Mouse (Mus musculus): ENCODE measurements around the gene Swt1. TPM values are rescaled to one million over a fixed set of nuclear protein-coding genes. Genes with fewer than 3 reads are reported as not detected.
"Not testable (repeated sequence)": the region's sequence is repeated elsewhere in the genome, so short reads cannot be mapped to it uniquely, and the experiment has no call there.

Gene Swt1
- polyA plus RNA-seq (2016; fragmentation: Nextera tagmentation; extraction: Ambion mirVana), result 17.7 and 22.1 TPM in 2 replicates

DNA sequence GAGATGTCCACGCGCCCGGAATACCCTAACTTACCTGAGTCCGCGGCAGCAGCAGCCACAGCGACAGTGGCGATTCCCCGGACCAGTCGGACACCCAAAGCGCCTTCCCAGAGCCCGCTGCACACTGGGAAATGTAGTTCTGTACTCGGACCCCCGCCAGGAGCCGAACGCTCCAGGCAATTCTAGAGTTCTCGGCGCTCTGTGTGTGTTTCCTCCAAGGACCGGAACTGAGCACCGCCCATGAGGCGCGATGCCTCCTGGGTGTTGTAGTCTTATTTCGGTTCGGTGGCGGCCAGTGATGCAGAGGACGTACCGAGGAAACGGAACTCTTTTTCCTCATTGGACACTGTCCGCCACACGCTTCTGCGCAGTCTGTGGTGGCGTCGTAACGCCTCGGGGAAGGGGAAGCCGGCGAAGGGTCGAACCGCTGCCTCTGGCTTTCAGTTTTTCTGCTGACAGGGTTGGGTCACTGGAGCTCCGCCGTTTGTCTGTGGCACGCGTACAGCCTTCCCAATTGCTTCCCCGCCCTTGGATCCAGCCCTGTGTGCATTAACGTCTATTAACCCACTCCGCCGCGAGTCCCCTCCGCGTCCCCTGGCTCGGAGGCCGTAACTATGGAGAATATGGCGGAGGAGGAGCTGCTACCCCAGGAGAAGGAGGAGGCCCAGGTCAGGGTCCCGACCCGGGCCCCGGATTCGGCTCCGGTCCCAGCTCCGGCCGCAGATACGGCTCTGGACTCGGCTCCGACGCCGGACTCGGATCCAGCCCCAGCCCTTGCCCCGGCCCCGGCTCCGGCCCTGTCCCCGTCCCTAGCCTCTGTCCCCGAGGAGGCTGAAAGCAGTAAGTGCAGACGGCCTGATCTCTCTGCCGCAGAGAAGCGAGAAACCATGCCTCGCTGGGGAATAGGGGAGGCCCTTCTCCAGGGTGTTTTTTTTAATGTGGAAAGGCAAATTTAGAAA, at the start of gene Swt1, which contains the start of gene Trmt1l:
TSS of gene Swt1 (minus strand) at position 193 of the 959 bp plus-strand sequence.
TSS of gene Trmt1l (plus strand) at position 280 of the 959 bp plus-strand sequence.
- Histone ChIP-seq H3K4me3 (peak within 1 kb of the TSS; percentile 93), H3K4me1 (replicated peaks) (peaks cover 19% of the 10 kb centered on the region), H3K27me3 (ENCODE audit: insufficient read depth, poor library complexity, severe bottlenecking) (no peaks in the 10 kb centered on the region), H3K27ac (peak within 1 kb of the TSS; percentile 97), H3K36me3 (peaks cover 4% of the 10 kb centered on the region), H3K9me3 (no peaks in the 10 kb centered on the region)
- under 1% methylated on average over 74 of the region's 74 CpGs for WGBS
- peak; percentile 97 for DNase-seq (ENCODE audit: low spot score)

DNA sequence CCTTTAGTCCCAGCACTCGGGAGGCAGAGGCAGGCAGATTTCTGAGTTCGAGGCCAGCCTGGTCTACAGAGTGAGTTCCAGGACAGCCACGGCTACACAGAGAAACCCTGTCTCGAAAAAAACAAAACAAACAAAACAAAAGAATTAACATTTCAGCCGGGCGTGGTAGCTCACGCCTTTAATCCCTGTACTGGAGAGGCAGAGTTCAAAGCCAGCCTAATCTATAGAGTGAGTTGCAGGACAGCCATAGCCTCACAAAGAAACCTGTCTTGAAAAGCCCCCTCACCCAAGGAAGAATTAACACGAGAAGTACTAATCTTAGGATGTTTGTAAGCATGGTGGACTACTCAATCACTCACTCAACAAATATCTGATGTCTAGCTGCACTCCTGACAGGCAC, 44.1 kb upstream of the Swt1 start:
- H3K36me3 ChIP-seq, result peaks cover 94% of the 10 kb centered on the region
- WGBS, result 96% methylated on average over 8 of the region's 8 CpGs
- not testable (repeated sequence) for H3K9me3 ChIP-seq; H3K27me3 ChIP-seq (ENCODE audit: insufficient read depth, poor library complexity, severe bottlenecking); DNase-seq (ENCODE audit: low spot score); H3K4me1 ChIP-seq (replicated peaks); H3K4me3 ChIP-seq; H3K27ac ChIP-seq

DNA sequence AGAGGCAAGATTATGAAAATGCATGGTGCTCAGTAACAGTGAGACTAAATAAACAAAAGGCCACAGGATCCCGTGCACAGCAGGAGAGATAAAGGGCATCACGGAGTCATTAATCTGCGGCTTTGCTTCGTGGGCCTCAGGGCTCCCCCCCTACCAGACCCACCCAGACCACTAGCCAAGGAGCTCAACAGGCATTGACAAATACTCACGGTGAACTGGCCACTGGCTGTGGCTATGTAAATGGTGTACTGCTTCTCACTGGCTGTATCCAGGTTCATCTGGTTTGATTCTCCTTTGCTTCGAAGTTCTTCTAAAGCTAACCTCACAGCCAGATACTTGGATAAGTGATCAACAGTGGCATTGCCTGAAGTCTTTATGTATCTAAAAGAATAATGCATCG, 43.2 kb upstream of the Swt1 start:
- peaks cover 94% of the 10 kb centered on the region for H3K36me3 ChIP-seq
- DNase-seq (ENCODE audit: low spot score), result no peak
- WGBS, result 66% methylated on average over 7 of the region's 7 CpGs

DNA sequence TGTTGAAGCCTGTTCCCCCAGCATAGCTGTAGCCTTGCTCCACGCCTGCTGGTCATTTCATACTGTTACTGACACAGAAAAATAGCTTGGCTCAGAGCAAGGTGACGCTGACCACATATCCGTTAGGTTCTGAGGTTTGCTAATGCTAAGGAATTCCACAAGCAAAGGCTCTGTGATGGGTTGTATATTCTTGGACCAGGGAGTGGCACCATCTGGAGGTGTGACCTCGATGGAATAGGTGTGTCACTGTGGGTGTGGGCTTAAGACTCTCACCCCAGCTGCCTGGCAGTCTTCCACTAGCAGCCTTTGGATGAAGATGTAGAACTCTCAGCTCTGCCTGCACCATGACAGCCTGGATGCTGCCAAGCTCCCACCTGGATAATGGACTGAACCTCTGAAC, 38.3 kb upstream of the Swt1 start:
- peaks cover 59% of the 10 kb centered on the region for H3K36me3 ChIP-seq
- DNase-seq (ENCODE audit: low spot score), result no peak
- H3K27ac ChIP-seq, result no peak overlapping the region
- no peaks in the 10 kb centered on the region for H3K9me3 ChIP-seq
- H3K4me3 ChIP-seq, result no peak overlapping the region
- WGBS, result 91% methylated on average over 4 of the region's 4 CpGs
- no peaks in the 10 kb centered on the region for H3K4me1 ChIP-seq (replicated peaks)
- no peaks in the 10 kb centered on the region for H3K27me3 ChIP-seq (ENCODE audit: insufficient read depth, poor library complexity, severe bottlenecking)

More for the DNA sequence above, 43.2 kb upstream of the Swt1 start:
- no peak overlapping the region for H3K4me3 ChIP-seq
- H3K4me1 ChIP-seq (replicated peaks), result no peaks in the 10 kb centered on the region
- H3K9me3 ChIP-seq, result no peaks in the 10 kb centered on the region
- H3K27ac ChIP-seq, result no peak overlapping the region
- H3K27me3 ChIP-seq (ENCODE audit: insufficient read depth, poor library complexity, severe bottlenecking), result no peaks in the 10 kb centered on the region

DNA sequence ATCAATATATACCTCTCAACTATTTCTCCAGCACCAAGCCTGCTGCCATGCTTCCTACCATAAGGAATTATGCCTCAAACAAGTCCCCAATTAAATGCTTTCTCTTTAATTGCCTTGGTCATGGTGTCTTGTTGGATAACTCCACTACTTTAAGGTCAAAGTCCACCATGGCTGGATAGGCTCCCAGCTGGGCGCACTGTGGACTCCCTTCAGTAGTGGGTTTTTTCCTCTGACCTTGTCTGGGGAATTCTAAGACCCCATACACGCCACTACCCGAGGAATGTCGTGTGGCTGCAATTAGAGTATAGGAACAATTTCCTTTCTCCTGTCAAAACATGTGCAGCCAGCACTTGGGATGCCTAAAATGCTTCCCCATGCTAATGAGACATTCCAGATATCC, 36.7 kb upstream of the Swt1 start:
- 55% methylated on average over 4 of the region's 4 CpGs for WGBS
- DNase-seq (ENCODE audit: low spot score), result no peak

DNA sequence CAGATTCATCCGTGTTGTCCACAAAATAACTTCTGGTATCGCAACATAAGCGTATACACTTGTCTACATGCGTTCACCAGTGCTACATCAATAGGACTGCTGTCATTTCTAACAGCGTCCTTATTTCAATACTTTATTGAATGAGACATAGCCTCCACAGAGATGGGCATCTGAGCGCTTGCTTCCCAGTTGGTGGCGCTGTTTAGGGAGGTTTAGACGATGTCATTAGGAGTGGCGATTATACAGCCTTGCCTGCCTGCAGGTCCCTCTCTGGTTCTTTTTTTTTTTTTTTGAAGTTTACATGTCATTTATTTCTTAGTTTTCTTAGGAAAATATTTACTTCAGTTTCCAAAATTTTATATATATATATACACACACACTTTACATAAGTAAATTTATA, 33.0 kb upstream of the Swt1 start:
- 81% methylated on average over 9 of the region's 9 CpGs for WGBS
- H3K27ac ChIP-seq, result no peak overlapping the region
- no peak overlapping the region for H3K4me3 ChIP-seq
- no peaks in the 10 kb centered on the region for H3K9me3 ChIP-seq
- no peaks in the 10 kb centered on the region for H3K27me3 ChIP-seq (ENCODE audit: insufficient read depth, poor library complexity, severe bottlenecking)
- H3K4me1 ChIP-seq (replicated peaks), result no peaks in the 10 kb centered on the region
- no peak for DNase-seq (ENCODE audit: low spot score)
- H3K36me3 ChIP-seq, result peaks cover 60% of the 10 kb centered on the region

More for the DNA sequence above, 36.7 kb upstream of the Swt1 start:
- Histone ChIP-seq H3K36me3 (peaks cover 56% of the 10 kb centered on the region), H3K4me1 (replicated peaks) (no peaks in the 10 kb centered on the region), H3K27me3 (ENCODE audit: insufficient read depth, poor library complexity, severe bottlenecking) (no peaks in the 10 kb centered on the region), H3K27ac (no peak overlapping the region), H3K9me3 (no peaks in the 10 kb centered on the region), H3K4me3 (no peak overlapping the region)

DNA sequence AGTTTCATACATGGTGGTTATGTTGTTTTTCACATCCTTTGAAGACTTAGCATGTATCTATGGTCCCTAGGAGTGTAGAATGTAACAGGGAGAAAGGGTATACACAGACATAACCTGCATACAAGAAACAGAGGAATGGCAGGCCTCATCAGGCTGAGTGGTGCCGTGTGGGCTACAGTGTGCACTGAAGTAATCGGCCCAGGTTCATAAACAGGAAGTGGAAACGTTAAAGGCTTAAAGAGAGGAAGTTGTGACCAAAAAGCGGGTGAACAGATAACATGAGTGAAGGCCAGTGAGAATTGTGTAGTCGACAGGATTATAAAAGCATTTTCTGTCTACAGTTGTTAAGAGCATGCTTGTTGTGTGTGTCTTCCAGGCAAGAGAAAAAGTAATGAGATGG, 28.8 kb upstream of the Swt1 start:
- H3K4me3 ChIP-seq, result no peak overlapping the region
- H3K27ac ChIP-seq, result no peak overlapping the region
- no peak for DNase-seq (ENCODE audit: low spot score)
- no peaks in the 10 kb centered on the region for H3K4me1 ChIP-seq (replicated peaks)
- no peaks in the 10 kb centered on the region for H3K27me3 ChIP-seq (ENCODE audit: insufficient read depth, poor library complexity, severe bottlenecking)
- WGBS, result 91% methylated on average over 5 of the region's 5 CpGs
- no peaks in the 10 kb centered on the region for H3K9me3 ChIP-seq
- peaks cover 90% of the 10 kb centered on the region for H3K36me3 ChIP-seq

DNA sequence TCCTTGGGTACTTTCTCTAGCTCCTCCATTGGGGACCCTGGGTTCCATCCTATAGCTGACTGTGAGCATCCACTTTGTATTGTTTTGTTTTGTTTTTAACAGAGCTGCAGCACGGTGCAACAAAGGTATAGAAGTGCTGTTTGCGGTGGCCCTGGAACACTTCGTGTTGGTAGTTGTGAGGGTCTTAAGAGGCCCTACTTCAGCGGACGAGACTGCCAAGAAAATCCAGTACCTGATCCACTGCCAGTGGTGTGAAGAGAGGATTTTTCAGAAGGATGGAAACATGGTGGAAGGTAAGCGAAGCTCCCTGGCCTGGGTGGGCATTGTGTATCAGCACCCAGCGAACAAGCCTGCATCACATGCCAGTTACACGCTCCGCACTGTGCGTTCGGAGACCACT, 23.7 kb upstream of the Swt1 start:
- Histone ChIP-seq H3K9me3 (no peaks in the 10 kb centered on the region), H3K27me3 (ENCODE audit: insufficient read depth, poor library complexity, severe bottlenecking) (no peaks in the 10 kb centered on the region), H3K4me1 (replicated peaks) (no peaks in the 10 kb centered on the region), H3K27ac (no peak overlapping the region), H3K36me3 (peaks cover 98% of the 10 kb centered on the region), H3K4me3 (no peak overlapping the region)
- no peak for DNase-seq (ENCODE audit: low spot score)
- WGBS, result 95% methylated on average over 11 of the region's 11 CpGs

DNA sequence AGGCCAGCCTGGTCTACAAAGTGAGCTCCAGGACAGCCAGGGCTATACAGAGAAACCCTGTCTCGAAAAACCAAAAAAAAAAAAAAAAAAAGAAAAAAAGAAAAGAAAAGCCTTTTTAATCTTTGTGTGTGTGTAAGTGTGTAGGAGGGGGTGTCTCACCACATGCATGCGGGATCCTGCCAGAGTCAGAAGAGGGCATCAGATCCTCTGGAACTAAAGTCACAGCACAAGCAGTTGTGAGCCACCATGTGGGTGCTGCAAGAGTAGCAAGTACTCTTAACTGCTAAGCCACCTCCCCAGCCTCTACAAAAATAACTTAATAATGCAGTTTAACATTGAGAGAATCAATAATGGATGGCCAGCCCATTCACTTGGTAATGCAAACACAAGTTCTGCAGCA, 22.6 kb upstream of the Swt1 start:
- no peak for DNase-seq (ENCODE audit: low spot score)
- no peaks in the 10 kb centered on the region for H3K4me1 ChIP-seq (replicated peaks)
- H3K27me3 ChIP-seq (ENCODE audit: insufficient read depth, poor library complexity, severe bottlenecking), result no peaks in the 10 kb centered on the region
- H3K27ac ChIP-seq, result no peak overlapping the region
- no peaks in the 10 kb centered on the region for H3K9me3 ChIP-seq
- WGBS, result 92% methylated on average over 2 of the region's 2 CpGs
- no peak overlapping the region for H3K4me3 ChIP-seq
- H3K36me3 ChIP-seq, result peaks cover 98% of the 10 kb centered on the region

DNA sequence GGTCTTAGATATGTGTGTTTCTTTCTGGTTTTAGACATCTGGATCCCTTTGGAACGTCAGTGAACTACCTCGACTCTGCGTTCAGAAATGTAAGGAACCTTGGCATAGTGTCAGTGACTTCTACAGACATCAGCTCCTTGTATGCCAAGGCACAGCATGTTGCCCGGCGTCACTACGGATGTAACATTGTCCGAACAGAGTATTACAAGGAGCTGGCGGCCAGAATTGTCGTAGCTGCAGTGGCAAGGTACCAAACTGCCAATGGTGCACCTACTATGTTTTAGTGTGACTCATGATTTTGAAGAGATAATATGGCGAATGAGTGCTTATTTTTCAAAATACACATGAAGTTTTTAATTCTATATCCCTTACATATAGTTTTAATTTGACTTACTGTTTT, 21.6 kb upstream of the Swt1 start:
- Histone ChIP-seq H3K9me3 (no peaks in the 10 kb centered on the region), H3K27ac (no peak overlapping the region), H3K36me3 (peaks cover 99% of the 10 kb centered on the region), H3K4me1 (replicated peaks) (no peaks in the 10 kb centered on the region), H3K4me3 (no peak overlapping the region), H3K27me3 (ENCODE audit: insufficient read depth, poor library complexity, severe bottlenecking) (no peaks in the 10 kb centered on the region)
- WGBS, result 97% methylated on average over 10 of the region's 10 CpGs
- DNase-seq (ENCODE audit: low spot score), result no peak

DNA sequence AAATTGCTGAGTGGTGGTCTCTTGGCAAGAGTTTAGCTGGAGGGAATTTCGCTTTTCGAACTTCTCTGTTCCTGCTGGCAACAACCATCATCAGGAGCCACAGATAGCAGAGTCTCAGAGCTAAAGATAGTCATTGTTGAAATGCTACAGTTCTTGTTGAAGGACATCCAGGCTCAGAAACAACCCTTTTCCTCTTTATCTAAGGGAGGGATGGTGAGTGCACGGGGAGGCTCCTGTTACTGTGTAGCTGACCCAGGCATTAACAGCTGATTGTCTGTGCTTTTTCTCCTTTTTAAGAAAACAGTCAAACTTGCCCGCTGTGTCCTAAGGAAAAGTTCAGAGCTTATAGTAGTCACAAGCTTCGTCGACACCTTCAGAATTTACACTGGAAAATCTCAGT, 7.2 kb upstream of the Swt1 start:
- Histone ChIP-seq H3K27ac (no peak overlapping the region), H3K36me3 (peaks cover 73% of the 10 kb centered on the region), H3K4me1 (replicated peaks) (no peaks in the 10 kb centered on the region; the same call in 1 of the 2 replicates), H3K27me3 (ENCODE audit: insufficient read depth, poor library complexity, severe bottlenecking) (no peaks in the 10 kb centered on the region), H3K4me3 (no peak overlapping the region), H3K9me3 (no peaks in the 10 kb centered on the region)
- no peak for DNase-seq (ENCODE audit: low spot score)
- 92% methylated on average over 6 of the region's 6 CpGs for WGBS

DNA sequence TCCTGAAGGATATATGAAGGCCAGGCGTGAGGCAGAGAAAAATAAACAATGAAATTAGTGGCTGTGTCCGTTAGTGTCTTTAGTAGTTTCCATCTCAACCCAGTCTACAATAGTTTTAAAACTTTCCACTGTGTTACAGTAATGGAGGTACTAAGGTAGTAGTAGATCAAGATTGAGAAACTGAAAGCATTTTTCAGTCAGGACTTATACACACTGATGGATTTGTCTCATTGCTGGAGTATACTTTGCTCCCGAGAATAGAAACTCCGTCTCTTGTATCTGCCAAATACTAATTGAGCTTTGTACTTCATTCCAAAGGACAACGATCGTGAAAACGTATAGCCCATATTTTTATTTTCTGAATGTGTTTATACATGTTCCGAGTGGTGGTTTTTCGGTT, 1.1 kb upstream of the Swt1 start:
- Histone ChIP-seq H3K4me3 (peak overlapping the region; percentile 93), H3K27ac (peak overlapping the region; percentile 97), H3K4me1 (replicated peaks) (peaks cover 19% of the 10 kb centered on the region), H3K27me3 (ENCODE audit: insufficient read depth, poor library complexity, severe bottlenecking) (no peaks in the 10 kb centered on the region), H3K9me3 (no peaks in the 10 kb centered on the region), H3K36me3 (peaks cover 12% of the 10 kb centered on the region)
- 54% methylated on average over 9 of the region's 9 CpGs for WGBS
- DNase-seq (ENCODE audit: low spot score), result no peak

DNA sequence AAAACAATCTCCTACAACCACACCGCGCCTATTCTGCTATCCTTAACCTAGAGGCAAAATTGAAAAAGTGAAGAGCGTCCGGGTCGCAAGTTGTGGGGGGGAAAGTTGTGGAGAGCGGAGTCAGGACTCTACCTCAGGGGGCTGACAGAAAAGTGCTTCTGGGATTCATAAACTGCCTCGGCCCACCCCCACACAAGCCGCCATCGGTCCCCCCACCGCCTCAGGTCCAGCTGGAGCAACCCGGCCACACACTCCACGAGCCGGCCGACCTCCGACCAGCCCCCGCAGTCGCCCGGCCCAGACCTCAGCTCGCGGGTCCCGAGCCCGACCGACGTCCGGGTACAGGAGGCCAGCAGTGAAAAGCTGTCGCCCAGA, 380 bp downstream of the Swt1 start:
- peaks cover 19% of the 10 kb centered on the region for H3K4me1 ChIP-seq (replicated peaks)
- WGBS, result under 1% methylated on average over 26 of the region's 26 CpGs
- H3K36me3 ChIP-seq, result no peaks in the 10 kb centered on the region
- H3K4me3 ChIP-seq, result peak overlapping the region; percentile 93
- DNase-seq (ENCODE audit: low spot score), result no peak
- no peaks in the 10 kb centered on the region for H3K9me3 ChIP-seq
- no peaks in the 10 kb centered on the region for H3K27me3 ChIP-seq (ENCODE audit: insufficient read depth, poor library complexity, severe bottlenecking)
- peak overlapping the region; percentile 97 for H3K27ac ChIP-seq

All from hindbrain, embryonic 10.5 days (tissue).